ENCODE assay signal across 21 mouse cellular contexts in genomic region chr1:151166031-151166430, GRCm38 (mm10). TPM values are rescaled to one million over a fixed set of nuclear protein-coding genes. Genes with fewer than 3 reads are reported as not detected.
DNase-seq lines count a peak whose midpoint lies in the region; ATAC-seq lines count a peak whose summit lies in the region.
"Had no signal": no experiment of that assay in that cellular context is flagged by ENCODE, and none has a peak within 500 bp of the region (broad histone marks: within the 10 kb centered on the region; RNA-seq: fewer than 3 reads in every experiment).

No protein-coding gene starts in this region.

- no peaks in the 10 kb centered on the region for H3K36me3 ChIP-seq in forebrain, embryonic 11.5 days (ENCODE audit: control insufficient read depth, insufficient read depth, low read length)
- no peaks in the 10 kb centered on the region for H3K36me3 ChIP-seq in forebrain, embryonic 13.5 days (ENCODE audit: poor library complexity, severe bottlenecking)
- H3K36me3 ChIP-seq in midbrain, embryonic 11.5 days (ENCODE audit: control insufficient read depth, insufficient read depth, low read length): no peaks in the 10 kb centered on the region
- no peaks in the 10 kb centered on the region for H3K36me3 ChIP-seq in midbrain, embryonic 14.5 days (ENCODE audit: control insufficient read depth, insufficient read depth, low read length)
- H3K36me3 ChIP-seq in liver, embryonic 11.5 days (ENCODE audit: control insufficient read depth, insufficient read depth, low read length): no peaks in the 10 kb centered on the region
- H3K36me3 ChIP-seq: limb, embryonic 12.5 days; midbrain, embryonic 13.5 days had no signal

- H3K9me3 ChIP-seq in forebrain, embryonic 11.5 days (ENCODE audit: control insufficient read depth, low read length): no peaks in the 10 kb centered on the region
- H3K9me3 ChIP-seq in forebrain, embryonic 13.5 days (replicated peaks): no peaks in the 10 kb centered on the region
- H3K9me3 ChIP-seq in midbrain, embryonic 11.5 days (ENCODE audit: control insufficient read depth, low read length): no peaks in the 10 kb centered on the region
- H3K9me3 ChIP-seq in midbrain, embryonic 14.5 days (ENCODE audit: control insufficient read depth, low read length): no peaks in the 10 kb centered on the region
- H3K9me3 ChIP-seq in liver, embryonic 11.5 days (ENCODE audit: control insufficient read depth, low read length): no peaks in the 10 kb centered on the region
- H3K9me3 ChIP-seq: limb, embryonic 12.5 days; midbrain, embryonic 13.5 days had no signal

- H3K4me1 ChIP-seq in forebrain, embryonic 11.5 days (replicated peaks; ENCODE audit: control insufficient read depth, insufficient read depth, low read length): peaks cover 11% of the 10 kb centered on the region
- peaks cover 24% of the 10 kb centered on the region for H3K4me1 ChIP-seq in forebrain, embryonic 13.5 days
- H3K4me1 ChIP-seq in midbrain, embryonic 11.5 days (ENCODE audit: control insufficient read depth, insufficient read depth, low read length): peaks cover 7% of the 10 kb centered on the region
- peaks cover 18% of the 10 kb centered on the region for H3K4me1 ChIP-seq in midbrain, embryonic 14.5 days (ENCODE audit: control insufficient read depth, insufficient read depth, low read length)
- H3K4me1 ChIP-seq in liver, embryonic 11.5 days (replicated peaks; ENCODE audit: control insufficient read depth, insufficient read depth, low read length): peaks cover 22% of the 10 kb centered on the region

- no peaks in the 10 kb centered on the region for H3K27me3 ChIP-seq in forebrain, embryonic 11.5 days (ENCODE audit: control insufficient read depth, insufficient read depth, low read length)
- no peaks in the 10 kb centered on the region for H3K27me3 ChIP-seq in forebrain, embryonic 13.5 days
- H3K27me3 ChIP-seq in midbrain, embryonic 11.5 days (ENCODE audit: control insufficient read depth, insufficient read depth, low read length): no peaks in the 10 kb centered on the region
- no peaks in the 10 kb centered on the region for H3K27me3 ChIP-seq in midbrain, embryonic 14.5 days (ENCODE audit: control insufficient read depth, insufficient read depth, low read length)
- no peaks in the 10 kb centered on the region for H3K27me3 ChIP-seq in liver, embryonic 11.5 days (replicated peaks; ENCODE audit: control insufficient read depth, insufficient read depth, low read length)
- H3K27me3 ChIP-seq: limb, embryonic 12.5 days; midbrain, embryonic 13.5 days had no signal

- no peak overlapping the region for H3K9ac ChIP-seq in forebrain, embryonic 11.5 days (ENCODE audit: low read length)
- no peak overlapping the region for H3K9ac ChIP-seq in forebrain, embryonic 13.5 days
- H3K9ac ChIP-seq in midbrain, embryonic 11.5 days (ENCODE audit: low read length): no peak overlapping the region
- H3K9ac ChIP-seq in midbrain, embryonic 14.5 days (replicated peaks; ENCODE audit: low read length): no peak overlapping the region
- no peak overlapping the region for H3K9ac ChIP-seq in liver, embryonic 11.5 days (ENCODE audit: low read depth, low read length)
- H3K9ac ChIP-seq: limb, embryonic 12.5 days; midbrain, embryonic 13.5 days had no signal

- H3K4me2 ChIP-seq in forebrain, embryonic 11.5 days (ENCODE audit: low read depth, low read length, severe bottlenecking): no peak overlapping the region
- H3K4me2 ChIP-seq in forebrain, embryonic 13.5 days: no peak overlapping the region
- no peak overlapping the region for H3K4me2 ChIP-seq in midbrain, embryonic 11.5 days
- H3K4me2 ChIP-seq in midbrain, embryonic 14.5 days (ENCODE audit: low read length): no peak overlapping the region
- peak overlapping the region; percentile 27 for H3K4me2 ChIP-seq in liver, embryonic 11.5 days
- H3K4me2 ChIP-seq: heart, embryonic 11.5 days; limb, embryonic 12.5 days; midbrain, embryonic 13.5 days had no signal

- ATAC-seq in forebrain, embryonic 11.5 days (replicated peaks; ENCODE audit: low FRiP score): peak; percentile 11; the same call in 1 of the 2 replicates
- ATAC-seq in forebrain, embryonic 13.5 days: no peak; the same call in 1 of the 2 replicates
- ATAC-seq in midbrain, embryonic 11.5 days (ENCODE audit: low FRiP score): 0 out of 2 replicates have a peak, but pooled peaks have one; percentile 10
- no peak for ATAC-seq in midbrain, embryonic 14.5 days (ENCODE audit: low FRiP score, low TSS enrichment)
- ATAC-seq in liver, embryonic 11.5 days (replicated peaks; ENCODE audit: low FRiP score): peak; percentile 57
- ATAC-seq in megakaryocyte-erythroid progenitor cell, adult 5-6 weeks (replicated peaks; ENCODE audit: low FRiP score, low TSS enrichment, poor library complexity, severe bottlenecking): peak; percentile 39; the same call in 1 of the 2 replicates
- ATAC-seq: hindbrain, postnatal 0 days; lung, postnatal 0 days; midbrain, embryonic 13.5 days had no signal

- WGBS in forebrain, embryonic 11.5 days: 22% methylated on average over 8 of the region's 8 CpGs
- WGBS in forebrain, embryonic 13.5 days: 13% methylated on average over 8 of the region's 8 CpGs
- WGBS in midbrain, embryonic 11.5 days: 50% methylated on average over 8 of the region's 8 CpGs
- 31% methylated on average over 8 of the region's 8 CpGs for WGBS in midbrain, embryonic 14.5 days
- 17% methylated on average over 8 of the region's 8 CpGs for WGBS in liver, embryonic 11.5 days

- DNase-seq in forebrain, embryonic 11.5 days (ENCODE audit: low spot score): no peak
- no peak for DNase-seq in midbrain, embryonic 11.5 days (ENCODE audit: low spot score, missing footprints)
- DNase-seq in midbrain, embryonic 14.5 days: no peak
- no peak for DNase-seq in liver, embryonic 11.5 days (ENCODE audit: low spot score)
- DNase-seq in right cerebral cortex, adult 2 months (ENCODE audit: low spot score in 2 of 2): no peak
- DNase-seq in cerebellum, postnatal 14 days: no peak
- DNase-seq: cerebellum, adult 18-20 months; gastrocnemius, postnatal 10 days; heart, postnatal 36 days; right cerebral cortex, postnatal 4 days; thymus, adult 2 months had no signal

- H3K4me3 ChIP-seq in forebrain, embryonic 11.5 days (ENCODE audit: low read depth, low read length): no peak overlapping the region
- H3K4me3 ChIP-seq in forebrain, embryonic 13.5 days: no peak overlapping the region
- no peak overlapping the region for H3K4me3 ChIP-seq in midbrain, embryonic 11.5 days (ENCODE audit: low read depth, low read length)
- H3K4me3 ChIP-seq in midbrain, embryonic 14.5 days (replicated peaks; ENCODE audit: low read depth, low read length): no peak overlapping the region
- H3K4me3 ChIP-seq in liver, embryonic 11.5 days (ENCODE audit: low read depth, low read length): no peak overlapping the region
- H3K4me3 ChIP-seq: limb, embryonic 12.5 days; midbrain, embryonic 13.5 days had no signal

- H3K27ac ChIP-seq in forebrain, embryonic 11.5 days (ENCODE audit: low read depth, low read length): 0 out of 2 replicates have a peak overlapping the region, but pooled peaks have one; percentile 34
- no peak overlapping the region for H3K27ac ChIP-seq in forebrain, embryonic 13.5 days
- no peak overlapping the region for H3K27ac ChIP-seq in midbrain, embryonic 11.5 days (ENCODE audit: low read depth, low read length)
- H3K27ac ChIP-seq in midbrain, embryonic 14.5 days (replicated peaks; ENCODE audit: low read depth, low read length): no peak overlapping the region
- H3K27ac ChIP-seq in liver, embryonic 11.5 days (ENCODE audit: low read depth, low read length): peak overlapping the region; percentile 16; the same call in 1 of the 2 replicates
- H3K27ac ChIP-seq: hindbrain, postnatal 0 days; limb, embryonic 12.5 days; midbrain, embryonic 13.5 days had no signal

RNA-seq across cellular contexts. Expression of gene Gm47985, which starts 16.3 kb away (rescaled TPM):
- polyA plus RNA-seq in forebrain, embryonic 11.5 days (2014; fragmentation: Nextera tagmentation; extraction: Ambion mirVana): 0.87 and 1.00 TPM in 2 replicates
- polyA plus RNA-seq in forebrain, embryonic 13.5 days (2015; fragmentation: Nextera tagmentation; extraction: Ambion mirVana): 0.14 and 0.25 TPM in 2 replicates
- polyA plus RNA-seq in midbrain, embryonic 11.5 days (2014; fragmentation: Nextera tagmentation; extraction: Ambion mirVana): 0.52 and 0.75 TPM in 2 replicates
- polyA plus RNA-seq in midbrain, embryonic 14.5 days (2014; fragmentation: Nextera tagmentation; extraction: Ambion mirVana): 0.16 TPM in 1 of 2 replicates, not detected in the other
- polyA plus RNA-seq in liver, embryonic 11.5 days (2014; fragmentation: Nextera tagmentation; extraction: Ambion mirVana): 1.7 and 1.9 TPM in 2 replicates
- total RNA-seq in megakaryocyte-erythroid progenitor cell, adult 5-6 weeks (2014; fragmentation: Nextera tagmentation): 0.69 TPM in 1 of 2 replicates, not detected in the other
- total RNA-seq in megakaryocyte-erythroid progenitor cell, adult 5-6 weeks (2017): 0.19 TPM in 1 of 2 replicates, not detected in the other
- total RNA-seq: adrenal gland, adult 18-20 months; hindbrain, postnatal 0 days; left cerebral cortex, adult 18-20 months had no signal
- polyA plus RNA-seq: hindbrain, postnatal 0 days had no signal

RNA-seq across cellular contexts. Expression of gene Gm8947, which starts 26.1 kb away (rescaled TPM):
- polyA plus RNA-seq in forebrain, embryonic 11.5 days (2014; fragmentation: Nextera tagmentation; extraction: Ambion mirVana): 0.16 and 0.19 TPM in 2 replicates
- polyA plus RNA-seq in forebrain, embryonic 13.5 days (2015; fragmentation: Nextera tagmentation; extraction: Ambion mirVana): not detected in 2 replicates
- 0.18 and 0.42 TPM in 2 replicates for polyA plus RNA-seq in midbrain, embryonic 11.5 days (2014; fragmentation: Nextera tagmentation; extraction: Ambion mirVana)
- not detected in 2 replicates for polyA plus RNA-seq in midbrain, embryonic 14.5 days (2014; fragmentation: Nextera tagmentation; extraction: Ambion mirVana)
- polyA plus RNA-seq in liver, embryonic 11.5 days (2014; fragmentation: Nextera tagmentation; extraction: Ambion mirVana): 0.55 and 1.1 TPM in 2 replicates
- total RNA-seq in megakaryocyte-erythroid progenitor cell, adult 5-6 weeks (2014; fragmentation: Nextera tagmentation): 0.64 TPM in 1 of 2 replicates, not detected in the other
- 0.27 TPM in 1 of 2 replicates, not detected in the other for total RNA-seq in megakaryocyte-erythroid progenitor cell, adult 5-6 weeks (2017)
- total RNA-seq: adrenal gland, adult 18-20 months; gastrocnemius, postnatal 10 days; heart, postnatal 36 days; hindbrain, postnatal 0 days; left cerebral cortex, adult 18-20 months had no signal
- polyA plus RNA-seq: hindbrain, postnatal 0 days; limb, embryonic 12.5 days; lung, postnatal 0 days; midbrain, embryonic 13.5 days; thymus, adult 2 months had no signal

RNA-seq across cellular contexts. Expression of gene Gm47995, which starts 32.2 kb away (rescaled TPM):
- not detected in 2 replicates for polyA plus RNA-seq in forebrain, embryonic 11.5 days (2014; fragmentation: Nextera tagmentation; extraction: Ambion mirVana)
- not detected in 2 replicates for polyA plus RNA-seq in forebrain, embryonic 13.5 days (2015; fragmentation: Nextera tagmentation; extraction: Ambion mirVana)
- polyA plus RNA-seq in midbrain, embryonic 11.5 days (2014; fragmentation: Nextera tagmentation; extraction: Ambion mirVana): 0.36 TPM in 1 of 2 replicates, not detected in the other
- not detected in 2 replicates for polyA plus RNA-seq in midbrain, embryonic 14.5 days (2014; fragmentation: Nextera tagmentation; extraction: Ambion mirVana)
- polyA plus RNA-seq in liver, embryonic 11.5 days (2014; fragmentation: Nextera tagmentation; extraction: Ambion mirVana): 0.36 and 0.52 TPM in 2 replicates
- total RNA-seq in megakaryocyte-erythroid progenitor cell, adult 5-6 weeks (2014; fragmentation: Nextera tagmentation): not detected in 2 replicates
- total RNA-seq in megakaryocyte-erythroid progenitor cell, adult 5-6 weeks (2017): 0.91 and 3.4 TPM in 2 replicates
- total RNA-seq: adrenal gland, adult 18-20 months; gastrocnemius, postnatal 10 days; heart, postnatal 36 days; hindbrain, postnatal 0 days; left cerebral cortex, adult 18-20 months had no signal
- polyA plus RNA-seq: hindbrain, postnatal 0 days; limb, embryonic 12.5 days; midbrain, embryonic 13.5 days; neural tube, embryonic 11.5 days; thymus, adult 2 months had no signal

RNA-seq across cellular contexts. Expression of gene 3110040M04Rik, which starts 37.9 kb away (rescaled TPM):
- not detected in 2 replicates for polyA plus RNA-seq in forebrain, embryonic 11.5 days (2014; fragmentation: Nextera tagmentation; extraction: Ambion mirVana)
- not detected in 2 replicates for polyA plus RNA-seq in forebrain, embryonic 13.5 days (2015; fragmentation: Nextera tagmentation; extraction: Ambion mirVana)
- 0.38 TPM in 1 of 2 replicates, not detected in the other for polyA plus RNA-seq in midbrain, embryonic 11.5 days (2014; fragmentation: Nextera tagmentation; extraction: Ambion mirVana)
- not detected in 2 replicates for polyA plus RNA-seq in midbrain, embryonic 14.5 days (2014; fragmentation: Nextera tagmentation; extraction: Ambion mirVana)
- 1.0 and 1.2 TPM in 2 replicates for polyA plus RNA-seq in liver, embryonic 11.5 days (2014; fragmentation: Nextera tagmentation; extraction: Ambion mirVana)
- not detected in 2 replicates for total RNA-seq in megakaryocyte-erythroid progenitor cell, adult 5-6 weeks (2014; fragmentation: Nextera tagmentation)
- total RNA-seq in megakaryocyte-erythroid progenitor cell, adult 5-6 weeks (2017): 3.3 TPM in 1 of 2 replicates, not detected in the other
- total RNA-seq: adrenal gland, adult 18-20 months; gastrocnemius, postnatal 10 days; heart, postnatal 36 days; hindbrain, postnatal 0 days; left cerebral cortex, adult 18-20 months had no signal
- polyA plus RNA-seq: hindbrain, postnatal 0 days; limb, embryonic 12.5 days; lung, postnatal 0 days; midbrain, embryonic 13.5 days; thymus, adult 2 months had no signal

RNA-seq across cellular contexts. Expression of gene Gm47996, which starts 43.9 kb away (rescaled TPM):
- not detected in 2 replicates for polyA plus RNA-seq in forebrain, embryonic 11.5 days (2014; fragmentation: Nextera tagmentation; extraction: Ambion mirVana)
- not detected in 2 replicates for polyA plus RNA-seq in forebrain, embryonic 13.5 days (2015; fragmentation: Nextera tagmentation; extraction: Ambion mirVana)
- not detected in 2 replicates for polyA plus RNA-seq in midbrain, embryonic 11.5 days (2014; fragmentation: Nextera tagmentation; extraction: Ambion mirVana)
- polyA plus RNA-seq in midbrain, embryonic 14.5 days (2014; fragmentation: Nextera tagmentation; extraction: Ambion mirVana): not detected in 2 replicates
- 0.26 and 0.27 TPM in 2 replicates for polyA plus RNA-seq in liver, embryonic 11.5 days (2014; fragmentation: Nextera tagmentation; extraction: Ambion mirVana)
- not detected in 2 replicates for total RNA-seq in megakaryocyte-erythroid progenitor cell, adult 5-6 weeks (2014; fragmentation: Nextera tagmentation)
- not detected in 2 replicates for total RNA-seq in megakaryocyte-erythroid progenitor cell, adult 5-6 weeks (2017)
- total RNA-seq: adrenal gland, adult 18-20 months; gastrocnemius, postnatal 10 days; heart, postnatal 36 days; hindbrain, postnatal 0 days; left cerebral cortex, adult 18-20 months had no signal
- polyA plus RNA-seq: hindbrain, postnatal 0 days; limb, embryonic 12.5 days; lung, postnatal 0 days; midbrain, embryonic 13.5 days; neural tube, embryonic 11.5 days; thymus, adult 2 months had no signal

Comparison
In these comparisons a context has a peak if more than half of its experiments do, and no peak if none do; other contexts are left out.
1. ATAC-seq: peak in forebrain, embryonic 11.5 days (single experiment), midbrain, embryonic 11.5 days (single experiment), liver, embryonic 11.5 days (single experiment) and megakaryocyte-erythroid progenitor cell, adult 5-6 weeks (single experiment); none in forebrain, embryonic 13.5 days (single experiment) and midbrain, embryonic 14.5 days (single experiment).
2. H3K27ac ChIP-seq: peak in forebrain, embryonic 11.5 days (single experiment) and liver, embryonic 11.5 days (single experiment); none in forebrain, embryonic 13.5 days (single experiment), midbrain, embryonic 11.5 days (single experiment) and midbrain, embryonic 14.5 days (single experiment).